Mouse (Mus musculus) midbrain, embryonic 14.5 days (tissue): ENCODE measurements around the gene Megf11. TPM values are rescaled to one million over a fixed set of nuclear protein-coding genes. Genes with fewer than 3 reads are reported as not detected.
"Not testable (repeated sequence)": the region's sequence is repeated elsewhere in the genome, so short reads cannot be mapped to it uniquely, and the experiment has no call there.

Experiments
- ATAC-seq: fragments of 200-750 bp; cut with Nextera tagmentation; 2 replicates; pipeline ENCODE4 v1.8.0; 2017; ENCODE audit warnings: moderate number of reproducible peaks, moderate library complexity; ENCODE audit not compliant: low FRiP score, low TSS enrichment
- DNase-seq: peaks from one replicate; pipeline ENCODE4 v3.0.0-alpha.2; 2015
- H3K27ac ChIP-seq: fragments of 300-500 bp; sonication (generic); replicated peaks from 2 replicates; pipeline ENCODE4 v1.5.1; 2014; ENCODE audit warnings: mild to moderate bottlenecking, low read depth, low read length, moderate library complexity
- H3K27me3 ChIP-seq: fragments of 300-500 bp; sonication (generic); 2 replicates; pipeline ENCODE4 v1.6.1; 2014; ENCODE audit warnings: low read length, control low read depth, mixed read lengths; ENCODE audit not compliant: control insufficient read depth, insufficient read depth
- H3K36me3 ChIP-seq: fragments of 300-500 bp; sonication (generic); 2 replicates; pipeline ENCODE4 v1.6.1; 2014; ENCODE audit warnings: low read length, control low read depth; ENCODE audit not compliant: control insufficient read depth, insufficient read depth
- H3K4me1 ChIP-seq: fragments of 300-500 bp; sonication (generic); 2 replicates; pipeline ENCODE4 v1.6.1; 2014; ENCODE audit warnings: mild to moderate bottlenecking, antibody characterized with exemption, low read length, control low read depth; ENCODE audit not compliant: control insufficient read depth, insufficient read depth
- H3K4me2 ChIP-seq: fragments of 300-500 bp; sonication (generic); 2 replicates; pipeline ENCODE4 v1.6.1; 2014; ENCODE audit warnings: mild to moderate bottlenecking, low read length, moderate library complexity
- H3K4me3 ChIP-seq: fragments of 300-500 bp; sonication (generic); replicated peaks from 2 replicates; pipeline ENCODE4 v1.5.1; 2014; ENCODE audit warnings: low read depth, low read length
- H3K9ac ChIP-seq: fragments of 300-500 bp; sonication (generic); replicated peaks from 2 replicates; pipeline ENCODE4 v1.6.1; 2014; ENCODE audit warnings: mild to moderate bottlenecking, low read length, moderate library complexity
- H3K9me3 ChIP-seq: fragments of 300-500 bp; sonication (generic); 2 replicates; pipeline ENCODE4 v1.6.1; 2016; ENCODE audit warnings: low read length, control low read depth, mixed read lengths; ENCODE audit not compliant: control insufficient read depth
- WGBS: fragments of 180-500 bp; shearing (Covaris S2); extraction: QIAGEN DNeasy Blood & Tissue Kit; methylation state at CpG from one replicate; pipeline ENCODE4 v1.1.7; 2014; 5-methylcytosine and 5-hydroxymethylcytosine counted together
- polyA plus RNA-seq: library from polyadenylated mRNA; unstranded; fragments of >200 nt; fragmentation: Nextera tagmentation; extraction: Ambion mirVana; gene quantifications from 2 replicates; pipeline ENCODE4 v1.2.1, GENCODE M21; 2014

Gene Megf11
- polyA plus RNA-seq, 1 experiment from 2014 or later, result 18.6 TPM

DNA sequence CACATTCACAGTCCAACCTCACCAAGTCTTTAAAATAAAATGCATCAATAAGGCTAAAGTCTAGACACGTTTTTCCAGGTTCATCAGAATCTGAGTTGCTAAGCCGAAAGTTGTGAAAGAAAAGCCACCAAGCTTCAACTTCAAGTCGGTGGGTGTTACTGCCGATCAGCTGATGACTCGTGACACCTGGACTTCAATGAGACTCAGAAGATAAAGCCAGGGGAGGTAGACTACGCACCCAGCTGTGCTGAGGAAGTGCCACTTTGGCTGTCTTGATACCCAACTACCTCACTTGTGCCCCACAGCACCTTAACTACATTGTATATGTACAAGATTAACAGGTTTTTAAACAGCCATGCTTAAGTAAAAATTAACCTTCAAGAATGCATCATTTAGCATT lies 348.7 kb downstream of the Megf11 start:
- Histone ChIP-seq H3K27me3 (no peaks in the 10 kb centered on the region), H3K36me3 (no peaks in the 10 kb centered on the region), H3K4me3 (no peak overlapping the region), H3K27ac (no peak overlapping the region), H3K9me3 (no peaks in the 10 kb centered on the region), H3K4me2 (no peak overlapping the region), H3K9ac (no peak overlapping the region), H3K4me1 (peaks cover 8% of the 10 kb centered on the region)
- WGBS, result 90% methylated on average over 6 of the region's 6 CpGs
- ATAC-seq (no peak), DNase-seq (no peak)

DNA sequence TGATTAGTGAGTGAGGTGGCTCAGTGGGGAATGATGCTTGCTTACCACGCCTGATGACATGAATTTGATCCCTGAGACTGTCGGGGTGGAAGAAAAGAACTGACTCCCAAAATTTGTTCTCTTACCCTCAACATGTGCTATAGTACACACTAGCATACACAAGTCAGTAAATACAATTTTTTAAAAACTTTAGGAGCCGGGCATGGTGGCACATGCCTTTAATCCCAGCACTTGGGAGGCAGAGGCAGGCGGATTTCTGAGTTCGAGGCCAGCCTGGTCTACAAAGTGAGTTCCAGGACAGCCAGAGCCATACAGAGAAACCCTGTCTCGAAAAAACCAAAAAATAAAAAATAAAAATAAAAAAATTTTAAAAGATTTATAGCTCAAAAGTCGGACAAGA lies 349.6 kb downstream of the Megf11 start:
- DNase-seq, H3K27ac ChIP-seq: not testable (repeated sequence)
- WGBS, result 91% methylated on average over 6 of the region's 7 CpGs

DNA sequence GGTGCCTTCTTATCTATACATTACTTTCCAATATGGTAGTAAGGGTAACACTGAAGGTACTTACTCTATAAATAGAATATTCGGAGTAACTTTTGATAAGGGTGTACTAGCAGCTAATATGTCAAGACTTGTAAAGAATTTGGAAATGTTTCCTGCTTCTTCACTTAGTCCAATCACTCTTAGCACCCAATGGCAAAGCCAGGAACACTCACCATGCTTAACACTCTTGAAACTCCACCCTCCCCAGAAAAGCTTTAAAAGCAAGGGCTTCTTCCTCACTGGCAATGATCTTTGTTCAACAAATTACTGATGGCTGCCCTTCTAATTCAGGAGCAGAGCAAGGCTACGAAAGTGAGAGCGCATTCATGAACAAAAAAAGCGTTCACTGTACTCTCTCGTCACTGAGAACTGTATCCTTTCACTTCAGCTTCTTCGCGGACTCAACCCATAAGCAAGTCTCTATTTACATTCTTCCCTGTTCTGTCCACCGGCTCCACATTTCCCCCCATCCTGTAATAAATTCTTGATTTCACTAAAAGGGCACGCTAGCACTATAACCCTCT lies 350.7 kb downstream of the Megf11 start:
- Histone ChIP-seq H3K4me3 (peak overlapping the region; percentile 92), H3K27ac (peak overlapping the region; percentile 93), H3K9me3 (no peaks in the 10 kb centered on the region), H3K36me3 (no peaks in the 10 kb centered on the region), H3K9ac (peak overlapping the region; percentile 87), H3K27me3 (no peaks in the 10 kb centered on the region), H3K4me1 (peaks cover 8% of the 10 kb centered on the region), H3K4me2 (peak overlapping the region; percentile 84)
- DNase-seq, result no peak
- whole genome bisulfite sequencing, result 15% methylated on average over 9 of the region's 9 CpGs
- ATAC-seq, result no peak

More for the DNA sequence above, 349.6 kb downstream of the Megf11 start:
- H3K4me1 ChIP-seq, H3K4me3 ChIP-seq, H3K9me3 ChIP-seq, H3K4me2 ChIP-seq, ATAC-seq, H3K36me3 ChIP-seq, H3K9ac ChIP-seq, H3K27me3 ChIP-seq: not testable (repeated sequence)

DNA sequence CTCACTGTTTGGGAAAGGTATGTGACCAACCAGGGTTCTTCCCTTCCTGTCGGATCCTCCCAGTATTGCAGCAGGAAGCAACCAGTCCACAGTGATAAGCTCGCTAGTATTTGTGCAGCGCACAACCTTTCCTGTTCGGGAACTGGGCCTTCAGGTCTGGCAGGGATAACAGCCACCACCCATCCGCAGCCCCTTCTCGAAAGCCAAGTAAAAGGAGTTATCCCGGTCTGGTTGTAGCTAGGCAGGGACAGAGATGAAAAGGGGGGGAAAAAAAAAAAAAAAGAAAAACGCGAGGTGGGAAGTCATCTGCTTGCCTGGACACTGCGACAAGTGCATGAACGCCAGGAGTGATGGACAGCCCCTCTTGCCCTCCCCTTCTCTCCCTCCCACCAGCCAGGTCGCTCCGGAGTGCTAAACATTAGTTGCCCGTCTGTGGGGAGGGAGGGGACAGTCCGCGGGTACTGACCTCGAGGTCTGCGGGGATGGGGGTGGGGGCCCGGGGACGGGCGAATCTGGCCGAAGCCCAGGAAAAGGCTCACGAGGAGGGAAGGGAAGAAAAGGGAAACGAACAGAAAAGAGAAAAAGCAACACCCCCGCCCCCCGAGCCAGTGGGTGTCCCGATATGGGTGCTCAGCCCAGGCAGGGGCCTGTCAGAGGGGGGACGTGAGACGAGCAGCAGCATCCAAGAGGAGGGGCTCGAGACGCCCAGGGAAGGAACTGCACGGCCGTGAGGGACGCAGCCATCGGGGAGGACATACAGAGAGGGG lies 351.4 kb downstream of the Megf11 start:
- Histone ChIP-seq H3K4me1 (peaks cover 8% of the 10 kb centered on the region), H3K27ac (peak overlapping the region; percentile 93), H3K4me3 (peak overlapping the region; percentile 92), H3K9me3 (no peaks in the 10 kb centered on the region), H3K9ac (peak overlapping the region; percentile 87), H3K36me3 (no peaks in the 10 kb centered on the region), H3K27me3 (no peaks in the 10 kb centered on the region), H3K4me2 (peak overlapping the region; percentile 84)
- DNase-seq, result peak; percentile 76
- 1% methylated on average over 35 of the region's 35 CpGs for WGBS
- ATAC-seq, result peak; percentile 81

DNA sequence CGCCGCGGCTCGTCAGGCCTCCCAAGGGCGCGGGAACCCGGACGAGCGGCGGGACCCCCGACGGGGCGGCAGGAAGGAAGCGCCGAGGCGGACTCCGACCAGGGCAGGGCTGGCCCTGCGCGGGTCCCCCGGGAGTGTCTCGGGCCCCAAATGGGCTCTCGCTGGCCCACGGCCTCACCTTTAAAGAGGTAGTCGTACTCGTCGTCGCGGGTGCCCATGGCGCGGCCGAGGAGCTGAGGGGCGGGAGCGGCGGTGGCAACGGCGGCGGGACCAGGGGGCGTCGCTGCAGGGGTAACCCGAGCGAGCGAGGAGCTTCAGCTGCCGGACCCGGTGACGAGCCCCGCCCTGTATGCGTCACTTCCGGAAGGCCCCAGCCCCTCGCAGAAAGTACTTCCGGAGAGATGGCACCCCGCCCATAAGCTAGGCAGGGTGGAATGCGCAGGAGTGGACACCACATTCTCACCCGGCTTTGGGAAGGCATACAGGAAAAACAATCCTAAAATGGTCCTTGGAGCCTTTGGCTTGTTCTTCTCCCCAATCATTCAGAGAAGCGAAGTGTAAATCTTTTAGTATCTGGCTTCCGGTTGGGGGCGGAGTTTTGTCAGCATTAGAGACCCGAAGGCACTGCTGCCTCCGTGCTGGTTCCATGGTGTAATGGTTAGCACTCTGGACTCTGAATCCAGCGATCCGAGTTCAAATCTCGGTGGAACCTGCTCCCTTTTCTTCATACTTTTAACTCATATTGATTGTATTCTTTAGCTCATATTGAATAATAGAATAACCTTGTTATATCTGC lies 352.2 kb downstream of the Megf11 start, which contains the start of gene Rab11a:
Rab11a (minus strand) TSS at position 353 of the 796 bp plus-strand sequence.
- WGBS, result under 1% methylated on average over 61 of the region's 61 CpGs
- Histone ChIP-seq H3K4me2 (peak within 1 kb of the TSS; percentile 84), H3K9ac (peak within 1 kb of the TSS; percentile 87), H3K27ac (peak within 1 kb of the TSS; percentile 93), H3K9me3 (no peaks in the 10 kb centered on the region), H3K27me3 (no peaks in the 10 kb centered on the region), H3K36me3 (no peaks in the 10 kb centered on the region), H3K4me3 (peak within 1 kb of the TSS; percentile 92), H3K4me1 (peaks cover 8% of the 10 kb centered on the region)
- ATAC-seq, result peak; percentile 97
- DNase-seq, result peak; percentile 97

DNA sequence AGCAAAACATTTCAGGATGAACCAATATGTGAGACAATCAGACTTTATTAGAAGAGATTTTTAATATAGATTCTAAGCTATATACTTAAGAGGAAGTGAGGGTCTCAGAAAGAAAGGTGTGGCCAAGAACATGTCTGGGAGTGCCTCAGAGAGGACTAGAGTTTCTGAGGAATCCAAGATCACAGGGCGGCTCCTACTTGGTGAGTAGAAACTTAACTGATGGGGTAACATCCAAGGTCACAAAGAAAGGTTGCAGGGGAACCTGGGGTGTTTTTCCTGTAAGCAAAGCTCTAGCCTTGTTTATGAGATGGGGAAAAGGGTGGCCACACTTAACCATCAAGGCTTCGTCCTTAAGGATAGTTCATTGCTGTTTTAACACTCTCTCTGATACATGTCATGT lies 353.6 kb downstream of the Megf11 start:
- Histone ChIP-seq H3K9ac (no peak overlapping the region), H3K4me1 (peaks cover 8% of the 10 kb centered on the region), H3K27ac (no peak overlapping the region), H3K4me2 (no peak overlapping the region), H3K4me3 (no peak overlapping the region), H3K27me3 (no peaks in the 10 kb centered on the region), H3K9me3 (no peaks in the 10 kb centered on the region), H3K36me3 (no peaks in the 10 kb centered on the region)
- no peak for DNase-seq
- 88% methylated on average over 2 of the region's 2 CpGs for WGBS
- ATAC-seq, result no peak

DNA sequence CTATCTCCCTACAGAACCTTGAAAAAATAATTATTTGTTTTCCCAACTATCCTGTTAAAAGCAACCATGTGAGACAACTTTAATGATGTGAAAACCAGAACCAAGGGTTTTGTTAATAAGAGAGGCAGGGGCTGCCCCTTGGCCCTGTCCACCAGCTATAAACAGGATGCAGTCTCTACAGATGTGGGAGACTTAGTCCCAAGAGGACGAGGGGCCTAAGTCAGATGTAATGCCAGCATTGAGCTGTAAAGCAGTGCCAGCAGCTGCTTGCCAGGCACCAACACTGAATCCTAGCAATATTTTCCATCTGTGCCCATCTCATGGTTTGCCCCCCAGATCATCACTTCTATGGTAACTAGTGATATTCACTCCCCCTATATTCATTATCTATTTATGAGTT lies 357.0 kb downstream of the Megf11 start:
- 72% methylated on average over 1 of the region's 1 CpGs for WGBS

DNA sequence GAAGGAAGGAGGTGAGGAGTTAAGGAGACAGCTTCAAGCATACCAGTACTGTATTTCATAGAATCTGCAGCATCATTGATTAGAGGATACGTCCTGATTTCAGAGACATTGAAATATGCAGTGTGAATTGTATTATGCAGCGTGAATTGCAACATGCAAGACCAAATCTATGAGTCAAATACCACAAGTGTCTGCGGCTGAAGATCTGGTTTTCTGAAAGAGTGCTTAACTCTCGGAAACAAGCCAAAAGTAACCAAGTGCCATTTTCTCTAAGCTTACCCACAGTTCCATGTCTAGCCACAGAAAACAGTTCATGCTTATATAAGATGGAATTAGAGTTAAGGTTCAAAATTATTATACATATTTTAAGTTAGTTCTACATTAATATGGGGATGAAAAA lies 362.3 kb downstream of the Megf11 start:
- H3K9ac ChIP-seq, result no peak overlapping the region
- no peak for ATAC-seq
- H3K4me3 ChIP-seq, result no peak overlapping the region
- no peak overlapping the region for H3K27ac ChIP-seq
- H3K36me3 ChIP-seq, result no peaks in the 10 kb centered on the region
- no peak for DNase-seq
- WGBS, result 77% methylated on average over 4 of the region's 4 CpGs
- H3K4me2 ChIP-seq, result no peak overlapping the region
- H3K4me1 ChIP-seq, result no peaks in the 10 kb centered on the region
- H3K9me3 ChIP-seq, result no peaks in the 10 kb centered on the region
- no peaks in the 10 kb centered on the region for H3K27me3 ChIP-seq

More for the DNA sequence above, 357.0 kb downstream of the Megf11 start:
- Histone ChIP-seq H3K9ac (no peak overlapping the region), H3K9me3 (no peaks in the 10 kb centered on the region), H3K36me3 (no peaks in the 10 kb centered on the region), H3K27ac (no peak overlapping the region), H3K4me3 (no peak overlapping the region), H3K4me2 (no peak overlapping the region), H3K4me1 (no peaks in the 10 kb centered on the region), H3K27me3 (no peaks in the 10 kb centered on the region)
- ATAC-seq (no peak), DNase-seq (no peak)
